Mouse (Mus musculus) urinary bladder, postnatal 14 days (tissue): Measurements from ENCODE around the gene Rexo5.
A peak's percentile ranks its signal among the peaks of the same experiment; 100 is the strongest.

ENCODE experiments used
- DNase-seq: peaks from one replicate; pipeline ENCODE4 v3.0.0; 2021; ENCODE audit warnings: low spot score

Gene Rexo5

DNA sequence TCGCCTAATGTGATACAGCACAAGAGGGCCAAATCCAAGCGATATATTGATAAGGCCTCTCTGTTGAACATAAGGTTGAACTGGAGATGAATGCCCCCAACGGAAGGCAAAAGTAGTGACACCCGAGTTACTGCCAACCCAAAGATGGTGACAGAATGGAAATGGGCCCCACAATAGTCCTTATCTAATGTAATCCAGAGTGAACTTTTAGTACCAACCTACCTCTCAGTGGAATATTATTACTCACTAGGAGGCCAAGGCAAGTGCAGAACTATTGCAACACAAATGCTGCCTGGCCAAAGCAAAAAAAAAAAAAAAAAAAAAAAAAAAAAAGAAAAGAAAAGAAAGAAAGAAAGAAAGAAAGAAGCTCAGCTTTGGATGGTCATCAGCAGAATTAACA, 98.9 kb downstream of the Rexo5 start:
- DNase-seq, result no peak

DNA sequence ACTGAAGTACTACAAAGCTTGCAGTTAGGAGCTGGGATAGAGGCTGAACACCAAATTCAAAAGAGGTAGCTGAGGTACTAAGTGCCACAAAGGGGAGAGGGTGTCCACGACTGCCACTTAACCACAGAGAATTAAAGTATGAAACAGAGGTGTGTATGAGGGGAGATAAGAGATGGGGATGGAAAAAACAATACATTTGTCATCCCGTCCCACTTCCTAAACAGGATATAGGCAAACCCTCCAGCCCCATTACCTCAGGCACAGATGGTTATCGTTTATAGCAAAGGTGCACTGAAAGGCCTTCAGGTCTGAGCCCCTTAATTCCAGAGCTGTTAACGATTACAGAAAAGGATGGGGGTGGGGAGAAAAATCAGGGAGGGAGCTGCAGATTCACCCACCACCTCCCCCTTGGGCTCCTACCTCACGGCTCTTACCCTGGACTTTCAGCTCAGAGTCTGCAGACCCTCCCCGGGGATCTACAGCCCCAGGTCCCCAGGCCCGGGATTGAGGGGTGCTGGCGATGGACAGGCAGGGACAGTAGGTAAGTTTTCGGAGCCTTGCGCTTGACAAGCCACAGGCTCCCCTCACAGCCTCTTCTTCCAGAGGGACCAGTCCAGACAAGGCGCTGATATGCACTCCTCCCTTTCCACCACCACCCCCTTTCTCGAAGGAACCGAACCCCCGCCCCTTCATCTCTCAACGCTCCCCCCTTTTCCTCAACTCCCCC, 101.2 kb downstream of the Rexo5 start:
- DNase-seq, result no peak

DNA sequence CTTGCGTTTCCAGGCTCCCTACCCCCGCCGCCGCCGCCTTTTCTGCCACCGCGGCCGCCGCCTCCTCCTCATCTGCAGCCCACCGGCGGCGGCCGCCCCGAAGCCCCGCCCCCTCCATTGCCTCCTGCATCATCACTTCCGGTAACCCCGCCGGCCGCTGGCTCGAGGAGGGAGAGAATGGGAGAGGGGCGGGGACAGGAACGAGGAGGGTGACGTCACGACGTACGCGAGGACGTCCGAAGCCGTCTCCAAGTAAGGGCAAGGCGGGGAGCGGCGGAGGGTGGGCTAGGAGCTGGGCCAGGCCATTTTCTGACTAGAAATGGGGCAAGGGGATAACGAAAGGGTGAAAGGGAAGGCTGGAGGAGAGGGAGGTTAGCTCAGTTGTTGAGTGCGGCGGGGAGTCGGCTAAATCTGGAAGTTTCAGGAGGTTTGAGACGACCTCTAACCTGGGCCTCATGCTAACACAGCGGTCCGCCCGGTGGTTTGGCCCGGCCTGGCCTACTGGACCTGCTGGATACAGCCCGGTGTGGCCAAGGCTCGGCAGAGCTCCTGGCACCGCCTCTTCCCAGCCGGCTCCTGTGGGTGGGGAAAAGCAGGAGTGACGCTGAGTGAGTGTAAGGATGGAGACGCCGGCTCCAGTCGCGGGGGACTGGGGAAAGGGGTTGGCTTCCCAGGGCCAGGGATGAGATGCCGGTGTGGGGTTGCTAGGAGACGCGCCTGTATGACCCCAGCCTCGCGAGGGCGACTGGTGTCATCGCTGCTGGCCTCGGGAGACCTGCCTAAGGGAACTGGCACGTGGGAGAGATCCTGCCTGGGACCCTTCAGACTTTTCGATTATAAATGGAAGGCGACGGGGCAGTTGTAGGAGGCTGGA, 102.1 kb downstream of the Rexo5 start, which contains the start of the genes Lyrm1 and Dcun1d3:
Lyrm1 (plus strand) TSS at position 223 of the 874 bp plus-strand sequence.
Dcun1d3 (minus strand) TSS at position 660 of the 874 bp plus-strand sequence.
- DNase-seq, result peak; percentile 99

DNA sequence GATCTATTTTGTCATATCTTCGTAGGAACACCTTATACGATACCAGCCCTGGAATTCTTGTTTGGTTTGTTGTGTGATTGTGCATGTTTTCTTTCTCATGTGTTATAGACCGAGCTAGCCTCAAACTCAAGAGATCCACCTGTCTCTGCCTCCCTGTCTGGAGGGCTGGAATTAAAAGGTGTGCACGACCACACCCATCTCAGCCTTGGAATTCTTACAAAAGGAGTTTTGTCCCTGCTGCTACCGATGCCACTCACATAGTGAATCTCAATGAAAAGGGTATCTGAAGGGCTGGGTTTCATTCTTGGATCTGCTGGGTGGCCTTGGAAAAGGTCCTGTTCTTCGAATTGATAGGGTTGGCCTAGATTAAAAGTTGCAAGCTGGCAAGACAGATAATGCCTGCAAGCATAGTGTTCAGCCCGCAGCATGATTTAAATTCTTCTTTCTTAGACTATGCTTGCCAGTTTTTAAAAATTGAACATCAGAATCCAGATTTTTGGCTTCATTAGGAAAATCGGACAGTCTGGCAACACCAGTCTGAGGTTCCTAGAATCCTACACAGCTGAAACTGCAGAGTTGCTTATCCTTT, 103.8 kb downstream of the Rexo5 start:
- DNase-seq, result no peak

DNA sequence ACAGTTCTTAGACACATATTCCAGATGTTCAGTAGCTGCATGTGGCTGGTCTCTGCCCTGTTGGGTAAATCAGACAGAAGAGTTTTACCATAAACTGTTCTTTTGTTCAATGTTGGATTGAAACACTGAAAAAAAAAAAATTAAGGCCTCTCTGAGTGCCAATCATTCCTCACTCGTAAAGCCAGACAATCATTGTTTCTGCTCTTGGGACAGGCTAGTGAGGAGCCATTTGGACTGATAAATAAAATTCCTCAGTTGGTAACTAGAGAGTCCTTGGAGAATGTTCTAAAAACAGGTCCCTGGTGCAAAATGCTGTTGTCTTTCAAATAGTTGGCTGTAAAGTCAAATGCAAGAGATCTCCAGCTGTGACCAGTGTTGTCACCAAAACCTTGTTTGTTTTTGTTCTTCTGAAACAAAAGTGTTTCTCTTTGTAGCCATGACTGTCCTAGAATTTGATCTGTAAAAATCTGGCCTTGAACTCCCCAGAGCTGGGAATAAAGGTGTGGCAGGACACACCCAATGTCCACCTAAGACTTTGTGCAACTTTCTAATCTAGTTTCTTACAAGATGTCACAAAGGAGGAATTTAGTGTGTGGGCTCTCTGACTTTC, 104.5 kb downstream of the Rexo5 start:
- DNase-seq, result no peak
